Mouse (Mus musculus): Measurements from ENCODE around the gene Hoxc11. TPM values are rescaled to one million over a fixed set of nuclear protein-coding genes. Genes with fewer than 3 reads are reported as not detected.

The Hoxc11 gene
- total and polyA plus RNA-seq, 3 experiments: not detected

DNA sequence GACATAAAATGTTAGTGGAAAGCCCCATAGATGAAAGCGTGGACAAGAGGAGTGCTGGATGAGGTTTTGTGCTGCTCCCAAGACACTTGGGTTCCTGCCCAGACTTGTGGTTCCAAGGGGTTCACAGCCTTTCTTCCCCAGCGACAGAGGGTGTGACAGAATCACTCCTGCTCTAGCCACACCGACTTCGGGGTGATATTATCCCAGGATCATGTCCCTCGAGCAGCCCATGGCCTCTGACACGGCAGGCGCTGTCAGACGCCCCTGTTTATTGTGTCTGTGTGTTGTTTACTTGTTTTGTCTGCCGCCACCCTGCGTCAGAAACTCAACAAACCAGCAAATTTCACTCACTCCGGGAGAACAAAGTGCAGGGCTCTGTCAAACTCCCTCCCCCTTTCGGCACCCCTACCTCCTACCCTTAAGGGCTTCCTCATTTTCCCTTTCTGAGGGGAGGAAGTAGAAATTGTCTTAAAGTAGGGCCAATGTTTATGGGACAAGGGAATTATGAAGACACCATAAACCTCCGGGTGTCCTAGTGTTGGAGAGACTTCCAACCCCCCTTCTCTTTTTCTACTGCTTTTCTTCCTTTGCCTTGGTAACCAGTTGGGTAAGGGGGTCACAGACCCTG is 48.7 kb downstream of the Hoxc11 start (continued):
- TF ChIP-seq UBTF (IDR thresholded peaks at IDR 0.05; ENCODE audit: borderline replicate concordance, insufficient read depth, low read depth, low read length) (no peak), TBP (IDR thresholded peaks at IDR 0.05; ENCODE audit: low read depth, low read length) (peak; percentile 59; the same call in 1 of the 2 replicates)

GRCm38 (mm10) chr15:103005308-103005707 is 51.1 kb downstream of the Hoxc11 start:
- H3K9ac ChIP-seq (ENCODE audit: control insufficient read depth, low read depth, low read length, poor library complexity, severe bottlenecking): no peak overlapping the region
- H3K4me3 ChIP-seq (ENCODE audit: control insufficient read depth in 1 of 2, insufficient read depth in 1 of 2, low read depth in 2 of 2, low read length in 2 of 2): no peak overlapping the region
- no peak for DNase-seq (ENCODE audit: low read depth, low spot score)
- no peak overlapping the region for H3K27ac ChIP-seq (ENCODE audit: control insufficient read depth, low read depth, low read length)
- peaks cover 0 to 36% of the 10 kb centered on the region in 2 experiments; a peak in 2 of 4 replicates for H3K36me3 ChIP-seq (ENCODE audit: control insufficient read depth in 1 of 2, insufficient read depth in 2 of 2, low read length in 2 of 2)
- TF ChIP-seq EP300 (IDR thresholded peaks at IDR 0.05; ENCODE audit: low read depth in 1 of 2, low read length in 2 of 2) (no peak), USF1 (IDR thresholded peaks at IDR 0.05; ENCODE audit: low read depth, low read length) (no peak), GATA1 (IDR thresholded peaks at IDR 0.05; ENCODE audit: low read depth, low read length) (no peak), UBTF (IDR thresholded peaks at IDR 0.05; ENCODE audit: borderline replicate concordance, insufficient read depth, low read depth, low read length) (no peak), ELF1 (IDR thresholded peaks at IDR 0.05; ENCODE audit: low read depth, low read length) (no peak), POLR2A (IDR thresholded peaks at IDR 0.05; ENCODE audit: control insufficient read depth in 1 of 2, insufficient read depth in 1 of 2, low read depth in 1 of 2, low read length in 2 of 2, poor library complexity in 1 of 2) (no peak), MXI1 (IDR thresholded peaks at IDR 0.05; ENCODE audit: low read depth, low read length) (no peak), POLR2AphosphoS2 (IDR thresholded peaks at IDR 0.05; ENCODE audit: low read length) (no peak)
- H3K9me3 ChIP-seq (replicated peaks; ENCODE audit: insufficient read depth, low read length): no peaks in the 10 kb centered on the region
- H3K4me1 ChIP-seq (ENCODE audit: control insufficient read depth in 1 of 2, insufficient read depth in 2 of 2, low read length in 2 of 2): peaks cover 24 to 43% of the 10 kb centered on the region in 2 experiments
- peaks cover 23% of the 10 kb centered on the region for H3K79me2 ChIP-seq (ENCODE audit: control insufficient read depth, insufficient read depth, low read length, poor library complexity)
- H3K27me3 ChIP-seq (ENCODE audit: control insufficient read depth in 1 of 2, insufficient read depth in 2 of 2, low read length in 2 of 2): no peaks in the 10 kb centered on the region

DNA sequence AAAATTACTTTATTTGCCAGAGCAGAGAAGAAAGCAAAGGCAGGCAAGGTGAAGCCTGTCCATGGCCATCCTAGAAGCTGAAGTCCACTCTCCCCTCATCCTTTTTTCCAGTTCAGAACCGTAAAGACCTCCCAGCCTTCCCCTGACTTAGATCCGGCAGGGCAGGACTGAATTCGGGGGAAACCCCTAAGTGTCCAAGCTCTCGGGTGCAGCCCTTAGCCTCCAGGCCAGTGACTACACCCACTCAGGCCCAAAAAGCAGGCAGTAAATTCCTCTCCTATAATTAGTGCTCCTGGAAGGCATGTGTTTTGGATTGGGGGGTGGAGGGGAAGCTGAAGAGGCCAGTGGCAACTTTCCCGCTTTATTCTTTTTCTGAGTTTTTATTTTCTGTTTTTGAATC is 51.6 kb downstream of the Hoxc11 start:
- Histone ChIP-seq H3K27ac (ENCODE audit: control insufficient read depth, low read depth, low read length) (no peak overlapping the region), H3K36me3 (ENCODE audit: control insufficient read depth in 1 of 2, insufficient read depth in 2 of 2, low read length in 2 of 2) (peaks cover 0 to 36% of the 10 kb centered on the region in 2 experiments; a peak in 2 of 4 replicates), H3K27me3 (ENCODE audit: control insufficient read depth in 1 of 2, insufficient read depth in 2 of 2, low read length in 2 of 2) (no peaks in the 10 kb centered on the region), H3K9ac (ENCODE audit: control insufficient read depth, low read depth, low read length, poor library complexity, severe bottlenecking) (no peak overlapping the region), H3K4me3 (ENCODE audit: control insufficient read depth in 1 of 2, insufficient read depth in 1 of 2, low read depth in 2 of 2, low read length in 2 of 2) (no peak overlapping the region), H3K79me2 (ENCODE audit: control insufficient read depth, insufficient read depth, low read length, poor library complexity) (peaks cover 18% of the 10 kb centered on the region), H3K4me1 (ENCODE audit: control insufficient read depth in 1 of 2, insufficient read depth in 2 of 2, low read length in 2 of 2) (peaks cover 24 to 43% of the 10 kb centered on the region in 2 experiments), H3K9me3 (replicated peaks; ENCODE audit: insufficient read depth, low read length) (no peaks in the 10 kb centered on the region)
- DNase-seq (ENCODE audit: low read depth, low spot score): no peak
- TF ChIP-seq RAD21 (IDR thresholded peaks at IDR 0.05; ENCODE audit: low read depth, low read length) (no peak), MXI1 (IDR thresholded peaks at IDR 0.05; ENCODE audit: low read depth, low read length) (no peak), MEF2A (IDR thresholded peaks at IDR 0.05; ENCODE audit: extremely low read depth, insufficient replicate concordance, low read depth, low read length, poor library complexity, severe bottlenecking) (no peak), POLR2A (IDR thresholded peaks at IDR 0.05; ENCODE audit: control insufficient read depth in 1 of 2, insufficient read depth in 1 of 2, low read depth in 1 of 2, low read length in 2 of 2, poor library complexity in 1 of 2) (no peak), E2F4 (IDR thresholded peaks at IDR 0.05; ENCODE audit: borderline replicate concordance, low read depth, low read length) (no peak), RCOR1 (IDR thresholded peaks at IDR 0.05; ENCODE audit: low read depth, low read length) (no peak), KAT2A (conservative IDR thresholded peaks at IDR 0.05; ENCODE audit: low read depth, low read length) (no peak), TBP (IDR thresholded peaks at IDR 0.05; ENCODE audit: low read depth, low read length) (no peak), GABPA (IDR thresholded peaks at IDR 0.05; ENCODE audit: low read depth, low read length) (no peak)
